Mouse (Mus musculus) MEL (cell line): ENCODE results near the gene Gm9922. TPM values are rescaled to one million over a fixed set of nuclear protein-coding genes. Genes with fewer than 3 reads are reported as not detected.

Experiments used
- DNase-seq: peaks from one replicate; pipeline ENCODE4 v3.0.0; 2011; ENCODE audit warnings: low read depth, low spot score
- H3K27ac ChIP-seq: 2 replicates; pipeline ENCODE4 v1.5.1; 2012; ENCODE audit warnings: low read depth, mild to moderate bottlenecking, control low read depth, low read length, moderate library complexity; ENCODE audit not compliant: control insufficient read depth
- H3K27me3 ChIP-seq, 2 experiments: fragments of 150-350 bp in 1 of 2; sonication (generic) in 1 of 2; 2 replicates each; pipeline ENCODE4 v1.6.1; 2012; ENCODE audit warnings: low read length in 2 of 2, mild to moderate bottlenecking in 2 of 2, improper control_type of control experiment in 1 of 2, moderate library complexity in 1 of 2; ENCODE audit not compliant: insufficient read depth in 2 of 2, control insufficient read depth in 1 of 2
- H3K36me3 ChIP-seq, 2 experiments: 2 replicates each; pipeline ENCODE4 v1.6.1; 2012 to 2014; ENCODE audit warnings: low read length in 2 of 2, improper control_type of control experiment in 1 of 2, inconsistent platforms in 1 of 2, mild to moderate bottlenecking in 1 of 2; ENCODE audit not compliant: insufficient read depth in 2 of 2, control insufficient read depth in 1 of 2
- H3K4me1 ChIP-seq, 2 experiments: fragments of 150-350 bp in 1 of 2; sonication (generic) in 1 of 2; 2 replicates each; pipeline ENCODE4 v1.6.1; 2012; ENCODE audit warnings: low read length in 2 of 2, improper control_type of control experiment in 1 of 2, mild to moderate bottlenecking in 1 of 2; ENCODE audit not compliant: insufficient read depth in 2 of 2, control insufficient read depth in 1 of 2
- H3K4me3 ChIP-seq, 2 experiments: fragments of 150-350 bp in 1 of 2; sonication (generic) in 1 of 2; 2 replicates each; pipeline ENCODE4 v1.5.1; 2012; ENCODE audit warnings: low read depth in 2 of 2, low read length in 2 of 2, mild to moderate bottlenecking in 2 of 2, moderate library complexity in 2 of 2, control low read depth in 1 of 2, improper control_type of control experiment in 1 of 2; ENCODE audit not compliant: control insufficient read depth in 1 of 2, insufficient read depth in 1 of 2
- H3K79me2 ChIP-seq: 2 replicates; pipeline ENCODE4 v1.6.1; 2012; ENCODE audit warnings: mild to moderate bottlenecking, low read length, moderate library complexity; ENCODE audit not compliant: control insufficient read depth, poor library complexity, insufficient read depth
- H3K9ac ChIP-seq: 2 replicates; pipeline ENCODE4 v1.6.1; 2012; ENCODE audit warnings: low read depth, mild to moderate bottlenecking, control low read depth, low read length, moderate library complexity; ENCODE audit not compliant: control insufficient read depth, poor library complexity, severe bottlenecking
- H3K9me3 ChIP-seq: fragments of 150-350 bp; sonication (generic); replicated peaks from 2 replicates; pipeline ENCODE4 v1.6.1; 2012; ENCODE audit warnings: mild to moderate bottlenecking, low read length, improper control_type of control experiment, moderate library complexity; ENCODE audit not compliant: insufficient read depth
- CHD1 ChIP-seq: IDR thresholded peaks from 2 replicates; pipeline ENCODE4 v1.6.1; 2012; ENCODE audit warnings: low read depth, mild to moderate bottlenecking, inconsistent platforms, low read length, improper control_type of control experiment
- CHD2 ChIP-seq: IDR thresholded peaks from 2 replicates; pipeline ENCODE4 v1.6.1; 2011; ENCODE audit warnings: low read length, improper control_type of control experiment
- CTCF ChIP-seq, 3 experiments: IDR thresholded peaks in 2 of 3; conservative IDR thresholded peaks in 1 of 3; 2 replicates each; pipeline ENCODE4 v1.5.1; 2011 to 2012; ENCODE audit warnings: low read length in 3 of 3, low read depth in 2 of 3, mild to moderate bottlenecking in 2 of 3, improper control_type of control experiment in 1 of 3, inconsistent platforms in 1 of 3, mixed read lengths in 1 of 3, moderate library complexity in 1 of 3; ENCODE audit not compliant: control insufficient read depth in 1 of 3, insufficient read depth in 1 of 3, poor library complexity in 1 of 3, severe bottlenecking in 1 of 3
- E2F4 ChIP-seq: IDR thresholded peaks from 2 replicates; pipeline ENCODE4 v1.6.1; 2011; ENCODE audit warnings: low read depth, low read length, improper control_type of control experiment, borderline replicate concordance
- ELF1 ChIP-seq: IDR thresholded peaks from 2 replicates; pipeline ENCODE4 v1.6.1; 2014; ENCODE audit warnings: low read depth, mild to moderate bottlenecking, inconsistent platforms, low read length, improper control_type of control experiment, moderate library complexity
- EP300 ChIP-seq, 2 experiments: IDR thresholded peaks; 2 replicates each; pipeline ENCODE4 v1.6.1; 2011; ENCODE audit warnings: improper control_type of control experiment in 2 of 2, low read length in 2 of 2, low read depth in 1 of 2, mild to moderate bottlenecking in 1 of 2
- GATA1 ChIP-seq: IDR thresholded peaks from 2 replicates; pipeline ENCODE4 v1.6.1; 2011; ENCODE audit warnings: low read depth, low read length, improper control_type of control experiment
- HCFC1 ChIP-seq: IDR thresholded peaks from 2 replicates; pipeline ENCODE4 v1.6.1; 2012; ENCODE audit warnings: low read depth, mild to moderate bottlenecking, inconsistent platforms, low read length, improper control_type of control experiment, moderate library complexity
- JUND ChIP-seq: IDR thresholded peaks from 2 replicates; pipeline ENCODE4 v1.6.1; 2011; ENCODE audit warnings: low read depth, mild to moderate bottlenecking, improper control_type of control experiment, low read length
- KAT2A ChIP-seq: conservative IDR thresholded peaks from 2 replicates; pipeline ENCODE4 v1.6.1; 2012; ENCODE audit warnings: low read depth, low read length, improper control_type of control experiment, inconsistent platforms
- MAFK ChIP-seq: IDR thresholded peaks from 2 replicates; pipeline ENCODE4 v1.6.1; 2011; ENCODE audit warnings: low read depth, mild to moderate bottlenecking, low read length, improper control_type of control experiment, borderline replicate concordance
- MAX ChIP-seq: IDR thresholded peaks from 2 replicates; pipeline ENCODE4 v1.6.1; 2011; ENCODE audit warnings: low read length, improper control_type of control experiment
- MEF2A ChIP-seq: IDR thresholded peaks from 2 replicates; pipeline ENCODE4 v1.6.1; 2014; ENCODE audit warnings: low read depth, mild to moderate bottlenecking, inconsistent platforms, low read length, improper control_type of control experiment; ENCODE audit not compliant: poor library complexity, insufficient replicate concordance, severe bottlenecking; ENCODE audit errors: extremely low read depth
- NRF1 ChIP-seq: IDR thresholded peaks from 2 replicates; pipeline ENCODE4 v1.6.1; 2014; ENCODE audit warnings: low read depth, mild to moderate bottlenecking, inconsistent platforms, low read length, improper control_type of control experiment, moderate library complexity; ENCODE audit not compliant: poor library complexity, insufficient read depth, severe bottlenecking
- POLR2A ChIP-seq, 2 experiments: IDR thresholded peaks; 2 replicates each; pipeline ENCODE4 v1.6.1; 2011 to 2012; ENCODE audit warnings: low read length in 2 of 2, mild to moderate bottlenecking in 2 of 2, control low read depth in 1 of 2, improper control_type of control experiment in 1 of 2, low read depth in 1 of 2, moderate library complexity in 1 of 2; ENCODE audit not compliant: control insufficient read depth in 1 of 2, insufficient read depth in 1 of 2, poor library complexity in 1 of 2
- RAD21 ChIP-seq: IDR thresholded peaks from 2 replicates; pipeline ENCODE4 v1.6.1; 2011; ENCODE audit warnings: mild to moderate bottlenecking, low read depth, low read length, improper control_type of control experiment
- RCOR1 ChIP-seq: IDR thresholded peaks from 2 replicates; pipeline ENCODE4 v1.6.1; 2012; ENCODE audit warnings: low read depth, mild to moderate bottlenecking, inconsistent platforms, low read length, improper control_type of control experiment
- SMC3 ChIP-seq: IDR thresholded peaks from 2 replicates; pipeline ENCODE4 v1.6.1; 2011; ENCODE audit warnings: low read depth, low read length, improper control_type of control experiment
- TBP ChIP-seq: IDR thresholded peaks from 2 replicates; pipeline ENCODE4 v1.8.0; 2011; ENCODE audit warnings: low read depth, low read length, improper control_type of control experiment
- TCF12 ChIP-seq: IDR thresholded peaks from 2 replicates; pipeline ENCODE4 v1.6.1; 2014; ENCODE audit warnings: low read depth, mild to moderate bottlenecking, inconsistent platforms, low read length, improper control_type of control experiment, moderate library complexity
- ZC3H11A ChIP-seq: IDR thresholded peaks from 2 replicates; pipeline ENCODE4 v1.6.1; 2012; ENCODE audit warnings: low read depth, mild to moderate bottlenecking, inconsistent platforms, low read length, improper control_type of control experiment
- ZNF384 ChIP-seq: IDR thresholded peaks from 2 replicates; pipeline ENCODE4 v1.6.1; 2012; ENCODE audit warnings: low read depth, mild to moderate bottlenecking, inconsistent platforms, low read length, improper control_type of control experiment
- polyA plus RNA-seq, 2 experiments: library from polyadenylated mRNA; stranded (reverse) in 1 of 2; unstranded in 1 of 2; fragments of >175 nt in 1 of 2; fragments of >200 nt in 1 of 2; gene quantifications; 2 replicates each; pipeline versions ENCODE4 v1.2.1 to v1.2.4; 2012; ENCODE audit warnings: low replicate concordance in 2 of 2, low read depth in 1 of 2; ENCODE audit not compliant: insufficient read length in 2 of 2, insufficient read depth in 1 of 2, missing spikeins in 1 of 2
- total RNA-seq: library from RNA; depleted of rRNA; stranded (reverse); fragments of 300-350 nt; gene quantifications from 2 replicates; pipeline ENCODE4 v1.2.3, GENCODE M21; 2012

The Gm9922 gene
- total and polyA plus RNA-seq, 3 experiments, result not detected

DNA sequence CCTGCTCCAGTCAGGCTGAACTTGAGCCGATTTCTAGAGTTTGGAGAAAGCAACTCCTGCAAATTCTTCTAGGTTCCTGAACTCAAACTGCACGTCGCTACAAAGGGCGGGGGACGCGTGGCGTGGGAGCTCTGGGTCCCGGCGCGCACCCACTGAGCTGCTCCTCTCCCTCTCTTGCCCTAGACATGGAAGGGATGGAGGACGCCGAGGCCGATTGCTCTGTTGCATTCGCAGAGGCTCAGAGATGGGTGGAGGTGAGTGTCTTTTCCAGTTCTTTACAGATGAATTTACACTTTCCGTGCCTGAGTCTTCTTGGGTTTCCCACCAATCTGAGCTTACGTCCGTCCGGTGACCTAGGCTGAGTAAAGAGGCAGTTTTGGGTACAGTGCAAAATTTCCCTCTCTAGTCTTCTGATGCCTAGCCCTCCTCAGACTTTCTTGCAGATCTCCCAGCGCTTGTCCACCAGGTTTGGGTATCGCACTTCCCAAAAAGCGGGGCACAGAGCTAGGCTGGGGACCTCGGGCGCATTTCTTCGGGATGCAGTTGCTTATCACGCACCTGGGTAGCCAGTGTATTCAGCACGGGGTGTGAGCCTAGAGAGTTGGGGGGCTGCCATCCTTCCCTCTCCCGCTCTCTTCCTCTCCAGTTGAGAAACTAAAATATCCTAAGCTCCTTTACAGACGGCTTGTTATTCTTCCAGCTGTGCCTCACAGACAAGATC, 518 bp upstream of the Gm9922 start:
- Histone ChIP-seq H3K27ac (no peak overlapping the region), H3K36me3 (no peaks in the 10 kb centered on the region), H3K9me3 (no peaks in the 10 kb centered on the region), H3K4me3 (no peak overlapping the region), H3K79me2 (no peaks in the 10 kb centered on the region), H3K27me3 (no peaks in the 10 kb centered on the region), H3K4me1 (no peaks in the 10 kb centered on the region; a peak in 1 of 4 replicates), H3K9ac (no peak overlapping the region)
- DNase-seq, result no peak
- TF ChIP-seq EP300 (IDR thresholded peaks at IDR 0.05; ENCODE audit: low read depth in 1 of 2, low read length in 2 of 2) (no peak), MEF2A (no peak), MAFK (no peak), ELF1 (no peak), POLR2A (IDR thresholded peaks at IDR 0.05; ENCODE audit: control insufficient read depth in 1 of 2, insufficient read depth in 1 of 2, low read depth in 1 of 2, low read length in 2 of 2, poor library complexity in 1 of 2) (no peak), MAX (no peak), CTCF (IDR thresholded peaks at IDR 0.05 in 2 of 3, conservative IDR thresholded peaks at IDR 0.05 in 1 of 3; ENCODE audit: control insufficient read depth in 1 of 3, insufficient read depth in 1 of 3, low read depth in 2 of 3, low read length in 3 of 3, poor library complexity in 1 of 3, severe bottlenecking in 1 of 3) (no peak), ZC3H11A (no peak), NRF1 (no peak), HCFC1 (no peak), SMC3 (no peak), ZNF384 (no peak), KAT2A (no peak), TCF12 (no peak)

GRCm38 (mm10) chr14:101714414-101714813, 15.2 kb downstream of the Gm9922 start:
- no peak for DNase-seq
- Histone ChIP-seq H3K9me3 (no peaks in the 10 kb centered on the region), H3K36me3 (no peaks in the 10 kb centered on the region), H3K4me3 (no peak overlapping the region), H3K27ac (no peak overlapping the region), H3K4me1 (no peaks in the 10 kb centered on the region), H3K27me3 (no peaks in the 10 kb centered on the region), H3K9ac (no peak overlapping the region), H3K79me2 (no peaks in the 10 kb centered on the region)
- TF ChIP-seq GATA1, result no peak
- TF ChIP-seq ELF1, result no peak
- TF ChIP-seq SMC3, result no peak
- TF ChIP-seq JUND, result no peak
- no peak for TF ChIP-seq KAT2A
- no peak for TF ChIP-seq CHD1
- no peak for TF ChIP-seq RAD21
- no peak for TF ChIP-seq CHD2
- no peak for TF ChIP-seq HCFC1
- TF ChIP-seq RCOR1, result no peak
- TF ChIP-seq MAX, result no peak
- no peak for TF ChIP-seq ZNF384
- TF ChIP-seq CTCF (IDR thresholded peaks at IDR 0.05 in 2 of 3, conservative IDR thresholded peaks at IDR 0.05 in 1 of 3; ENCODE audit: control insufficient read depth in 1 of 3, insufficient read depth in 1 of 3, low read depth in 2 of 3, low read length in 3 of 3, poor library complexity in 1 of 3, severe bottlenecking in 1 of 3), result no peak
- no peak for TF ChIP-seq E2F4
- TF ChIP-seq TBP, result no peak
